Mouse (Mus musculus) heart, adult 11 months (tissue): Measurements from ENCODE around the gene Rptor.

Experiments
- DNase-seq: peaks from one replicate; pipeline ENCODE4 v3.0.0; 2022

The Rptor gene

GRCm38 (mm10) chr11:119694146-119694860 is 91.6 kb downstream of the Rptor start:
- no peak for DNase-seq

GRCm38 (mm10) chr11:119696401-119696800 is 93.7 kb downstream of the Rptor start:
- no peak for DNase-seq

GRCm38 (mm10) chr11:119705381-119706066 is 102.8 kb downstream of the Rptor start:
- no peak for DNase-seq

GRCm38 (mm10) chr11:119707259-119707658 is 104.6 kb downstream of the Rptor start:
- DNase-seq = no peak

- no peak for DNase-seq
These were observed 106.5 kb downstream of the Rptor start for GRCm38 (mm10) chr11:119709239-119709638.

GRCm38 (mm10) chr11:119710338-119710737 is 107.6 kb downstream of the Rptor start:
- peak; percentile 89 for DNase-seq

- DNase-seq = no peak
These were observed 108.1 kb downstream of the Rptor start for GRCm38 (mm10) chr11:119710822-119711221.

GRCm38 (mm10) chr11:119715437-119715836 is 112.7 kb downstream of the Rptor start:
- no peak for DNase-seq

- DNase-seq = no peak
These were observed 113.3 kb downstream of the Rptor start for GRCm38 (mm10) chr11:119715841-119716596.

GRCm38 (mm10) chr11:119718115-119718514 is 115.4 kb downstream of the Rptor start:
- DNase-seq = peak; percentile 79

- DNase-seq = peak; percentile 95
These were observed 117.7 kb downstream of the Rptor start for GRCm38 (mm10) chr11:119720101-119721048.

- DNase-seq = no peak
These were observed 122.0 kb downstream of the Rptor start for GRCm38 (mm10) chr11:119724709-119725108.

- DNase-seq = no peak
These were observed 128.7 kb downstream of the Rptor start for GRCm38 (mm10) chr11:119731382-119731781.

GRCm38 (mm10) chr11:119732362-119732761 is 129.7 kb downstream of the Rptor start:
- DNase-seq = no peak

GRCm38 (mm10) chr11:119732961-119733656 is 130.4 kb downstream of the Rptor start:
- peak; percentile 79 for DNase-seq

- no peak for DNase-seq
These were observed 130.9 kb downstream of the Rptor start for GRCm38 (mm10) chr11:119733657-119733990.

GRCm38 (mm10) chr11:119735152-119735551 is 132.4 kb downstream of the Rptor start:
- no peak for DNase-seq

GRCm38 (mm10) chr11:119738990-119739846 is 136.5 kb downstream of the Rptor start:
- no peak for DNase-seq

- no peak for DNase-seq
These were observed 138.7 kb downstream of the Rptor start for GRCm38 (mm10) chr11:119741401-119741800.

GRCm38 (mm10) chr11:119744436-119744835 is 141.7 kb downstream of the Rptor start:
- no peak for DNase-seq

GRCm38 (mm10) chr11:119745333-119745732 is 142.6 kb downstream of the Rptor start:
- DNase-seq = no peak
